Mouse (Mus musculus): Measurements from ENCODE around the gene Pip5k1b. TPM values are rescaled to one million over a fixed set of nuclear protein-coding genes. Genes with fewer than 3 reads are reported as not detected.

Gene Pip5k1b
- 7.7 TPM for polyA plus RNA-seq (2014; fragmentation: Illumina TruSeq; extraction: RNeasy Lipid Tissue Mini Kit (QIAGEN cat#74804); ENCODE audit: low read depth, low replicate concordance)

GRCm38 (mm10) chr19:24555466-24555903 is at the start of gene Pip5k1b:
TSS of gene Pip5k1b (minus strand) at chr19:24555872.

GRCm38 (mm10) chr19:24476929-24477882 is 78.5 kb downstream of the Pip5k1b start, which contains the start of gene Fam122a:
TSS of gene Fam122a (minus strand) at chr19:24477356.

DNA sequence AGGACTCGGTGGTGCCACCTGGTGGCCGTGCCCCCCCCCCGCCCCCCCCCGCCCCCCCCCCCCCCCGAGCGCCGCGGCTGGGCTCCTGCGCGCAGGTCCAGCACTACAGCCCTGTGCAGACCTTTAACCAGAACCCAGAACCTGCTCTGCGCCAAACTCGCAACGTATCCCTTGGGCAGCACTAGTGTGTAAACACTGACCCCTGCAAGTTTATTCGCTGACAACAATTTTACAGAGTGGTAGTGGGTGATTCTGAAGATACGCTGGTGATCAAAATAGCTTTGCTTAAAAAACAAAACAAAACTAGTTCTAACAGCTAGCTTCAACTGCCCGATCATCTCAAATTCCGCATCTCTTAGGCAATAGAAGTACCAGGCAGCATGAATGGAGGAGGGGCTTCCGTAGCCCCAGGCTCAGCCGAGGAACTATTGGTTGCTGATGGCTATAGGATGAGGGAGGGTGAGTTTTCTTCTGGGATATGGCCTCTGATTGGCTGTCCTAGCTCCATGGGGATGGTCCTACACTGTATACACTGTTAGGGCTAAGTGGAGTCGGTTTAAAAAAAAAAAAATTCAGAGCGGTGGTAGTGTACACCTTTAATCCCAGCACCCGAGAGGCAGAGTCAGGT is 275.0 kb downstream of the Pip5k1b start, which contains the start of gene Fxn:
Fxn (minus strand) TSS at position 5 of the 628 bp plus-strand sequence.

Other genes with a start within 250 kb of the Pip5k1b start
- 3.8 TPM for gene Fam122a, start 78.5 kb downstream of the Pip5k1b start, polyA plus RNA-seq (2014; fragmentation: Illumina TruSeq; extraction: RNeasy Lipid Tissue Mini Kit (QIAGEN cat#74804); ENCODE audit: low read depth, low replicate concordance)
- not detected for gene Tmem252, start 118.1 kb upstream of the Pip5k1b start, polyA plus RNA-seq (2014; fragmentation: Illumina TruSeq; extraction: RNeasy Lipid Tissue Mini Kit (QIAGEN cat#74804); ENCODE audit: low read depth, low replicate concordance)